Mouse (Mus musculus): ENCODE measurements around the gene 8030411F24Rik.
"Not testable (repeated sequence)": the region's sequence is repeated elsewhere in the genome, so short reads cannot be mapped to it uniquely, and the experiment has no call there.

Gene 8030411F24Rik

GRCm38 (mm10) chr2:148781709-148782108 lies at the start of gene 8030411F24Rik:
8030411F24Rik (plus strand) TSS chr2:148782009.
- in situ Hi-C loops (cut with MboI; ENCODE audit: low pct_unique_long_range_greater_than_20kb in 1 of 2, low sequenced_read_pairs in 2 of 2, unreplicated experiment in 1 of 2), result no loop called here

DNA sequence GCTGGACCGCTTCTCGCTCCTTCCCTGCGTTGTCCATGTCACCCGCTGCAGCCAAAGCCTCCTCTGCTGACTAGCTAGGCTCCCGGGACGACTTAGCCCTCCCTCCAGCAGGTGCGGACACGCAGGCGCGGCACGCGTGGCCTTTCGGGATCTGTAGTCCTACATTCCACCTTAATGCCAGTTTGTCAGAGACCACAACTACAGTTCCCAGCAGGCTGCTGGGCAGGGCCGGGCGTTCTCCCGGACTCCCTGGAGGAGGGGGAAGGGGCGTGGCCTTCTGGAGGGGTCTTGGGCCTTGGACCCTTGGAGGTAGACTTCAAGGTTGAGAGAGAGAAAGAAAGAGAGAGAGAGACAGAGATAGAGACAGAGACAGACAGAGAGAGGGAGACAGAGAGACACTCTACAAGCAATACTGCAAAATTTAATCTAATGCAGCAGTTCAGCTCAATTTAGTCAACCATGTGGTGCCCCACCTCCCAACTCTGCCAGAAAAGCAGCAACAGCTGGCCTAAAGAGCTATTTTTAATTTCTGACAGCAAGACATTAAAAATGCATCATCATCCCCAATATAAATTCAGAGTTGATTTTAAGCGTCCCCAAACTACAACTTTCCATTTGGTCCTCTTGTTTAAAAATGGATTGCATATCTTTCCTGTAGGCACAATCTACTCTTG lies 49.3 kb upstream of the 8030411F24Rik start, which contains the start of gene Napb:
TSS of gene Napb (minus strand) at position 141 of the 674 bp plus-strand sequence.
- in situ Hi-C loops (cut with MboI; ENCODE audit: low pct_unique_long_range_greater_than_20kb in 1 of 2, low sequenced_read_pairs in 2 of 2, unreplicated experiment in 1 of 2), result no loop called here

DNA sequence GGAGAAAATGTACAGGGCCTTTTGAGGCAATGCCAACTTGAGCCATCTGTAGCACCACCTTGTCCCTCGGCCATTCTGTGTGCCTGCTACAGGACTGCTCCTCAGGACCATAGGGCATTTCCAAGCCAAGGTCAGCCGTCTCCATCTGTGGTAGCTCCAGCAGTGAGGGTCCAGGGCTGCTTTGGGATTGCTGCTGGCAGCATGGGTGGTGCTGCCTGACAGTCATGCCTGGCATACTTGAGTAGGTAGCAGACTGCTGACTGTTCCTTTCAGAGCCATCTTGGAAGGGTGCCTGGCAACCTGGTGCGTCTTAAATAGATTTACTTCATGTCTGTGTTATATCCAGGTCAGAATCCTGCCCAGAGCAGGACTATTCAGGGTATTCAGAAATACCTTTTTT lies 38.8 kb upstream of the 8030411F24Rik start:
- in situ Hi-C loops (cut with MboI; ENCODE audit: low pct_unique_long_range_greater_than_20kb in 1 of 2, low sequenced_read_pairs in 2 of 2, unreplicated experiment in 1 of 2), result no loop called here

GRCm38 (mm10) chr2:148743846-148744407 lies 37.9 kb upstream of the 8030411F24Rik start:
- in situ Hi-C loops (cut with MboI; ENCODE audit: low pct_unique_long_range_greater_than_20kb in 1 of 2, low sequenced_read_pairs in 2 of 2, unreplicated experiment in 1 of 2), result no loop called here

GRCm38 (mm10) chr2:148750058-148750457 lies 31.8 kb upstream of the 8030411F24Rik start, which contains the start of gene Cstl1:
Cstl1 (plus strand) TSS chr2:148750358.
- in situ Hi-C loops (cut with MboI; ENCODE audit: low pct_unique_long_range_greater_than_20kb in 1 of 2, low sequenced_read_pairs in 2 of 2, unreplicated experiment in 1 of 2), result loop anchor here (5.0 to 10.0 kb wide), 3 partner anchors 87 to 155 kb away; partner anchors contain the start of gene Cst9 (in 1 of the 2)

GRCm38 (mm10) chr2:148751893-148752813 lies 29.7 kb upstream of the 8030411F24Rik start:
- in situ Hi-C loops (cut with MboI; ENCODE audit: low pct_unique_long_range_greater_than_20kb in 1 of 2, low sequenced_read_pairs in 2 of 2, unreplicated experiment in 1 of 2), result loop anchor here (5.0 to 10.0 kb wide), 3 partner anchors 85 to 153 kb away; partner anchors contain the start of gene Cst9 (in 1 of the 2)

- in situ Hi-C loops (cut with MboI; ENCODE audit: low pct_unique_long_range_greater_than_20kb in 1 of 2, low sequenced_read_pairs in 2 of 2, unreplicated experiment in 1 of 2), result loop anchor here (5.0 to 10.0 kb wide), 3 partner anchors 83 to 150 kb away; partner anchors contain the start of gene Cst9 (in 1 of the 2)
These were observed 27.4 kb upstream of the 8030411F24Rik start for GRCm38 (mm10) chr2:148754310-148754846.

- in situ Hi-C loops (cut with MboI; ENCODE audit: low pct_unique_long_range_greater_than_20kb in 1 of 2, low sequenced_read_pairs in 2 of 2, unreplicated experiment in 1 of 2), result no loop called here
These were observed 18.0 kb upstream of the 8030411F24Rik start for GRCm38 (mm10) chr2:148763648-148764388.

GRCm38 (mm10) chr2:148771397-148771796 lies 10.4 kb upstream of the 8030411F24Rik start, which contains the start of gene Cst11:
Cst11 (minus strand) TSS chr2:148771497.
- in situ Hi-C loops (cut with MboI; ENCODE audit: low pct_unique_long_range_greater_than_20kb in 1 of 2, low sequenced_read_pairs in 2 of 2, unreplicated experiment in 1 of 2), result not testable (repeated sequence)

GRCm38 (mm10) chr2:148789142-148789541 lies 7.3 kb downstream of the 8030411F24Rik start, which contains the start of gene Cst12:
Cst12 (plus strand) TSS chr2:148789361.
- in situ Hi-C loops (cut with MboI; ENCODE audit: low pct_unique_long_range_greater_than_20kb in 1 of 2, low sequenced_read_pairs in 2 of 2, unreplicated experiment in 1 of 2), result no loop called here

- in situ Hi-C loops (cut with MboI; ENCODE audit: low pct_unique_long_range_greater_than_20kb in 1 of 2, low sequenced_read_pairs in 2 of 2, unreplicated experiment in 1 of 2), result no loop called here
These were observed 16.7 kb downstream of the 8030411F24Rik start, which contains the start of gene Cst8 for GRCm38 (mm10) chr2:148798485-148798884. Cst8 (plus strand) TSS chr2:148798785.

DNA sequence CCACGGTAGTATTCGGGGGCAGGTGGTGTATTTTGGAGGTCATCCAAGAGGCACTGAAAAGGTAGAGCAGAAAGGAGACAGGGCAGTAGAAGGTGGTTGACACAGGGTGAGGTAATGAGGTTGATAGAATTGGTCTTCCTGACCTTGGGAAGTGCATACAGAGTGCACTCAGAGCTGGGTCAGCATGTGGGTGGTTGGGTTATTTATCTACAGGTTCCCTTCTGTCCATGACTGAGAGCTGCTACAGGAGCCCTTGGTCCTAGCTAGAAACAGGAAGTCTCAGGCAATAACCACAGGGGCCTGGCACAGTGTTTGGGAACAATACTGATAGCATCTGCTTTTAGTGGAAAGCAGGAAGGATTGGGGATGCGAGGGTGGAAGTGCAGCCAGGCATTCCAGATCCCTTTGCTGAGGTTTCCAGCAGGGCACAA lies 19.7 kb downstream of the 8030411F24Rik start:
- in situ Hi-C loops (cut with MboI; ENCODE audit: low pct_unique_long_range_greater_than_20kb in 1 of 2, low sequenced_read_pairs in 2 of 2, unreplicated experiment in 1 of 2), result no loop called here

DNA sequence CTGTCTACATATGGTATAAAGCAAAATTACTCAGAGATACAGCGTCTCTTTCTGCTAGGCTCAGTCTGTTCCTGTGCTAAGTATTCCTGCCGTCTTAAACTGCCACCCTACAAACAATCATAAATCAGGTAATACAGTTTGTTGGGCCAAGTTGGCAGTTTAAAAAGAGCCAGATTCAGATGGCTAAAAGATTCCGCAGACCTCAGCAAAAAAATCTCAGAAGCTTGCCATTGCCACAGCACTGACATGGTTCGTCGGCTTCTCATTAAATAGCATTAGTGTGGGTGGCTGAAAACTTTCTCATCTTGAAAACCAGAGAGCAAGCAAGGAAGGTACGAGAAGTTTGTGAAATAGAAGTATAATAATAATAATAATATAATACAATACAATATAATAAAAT lies 24.9 kb downstream of the 8030411F24Rik start:
- in situ Hi-C loops (cut with MboI; ENCODE audit: low pct_unique_long_range_greater_than_20kb in 1 of 2, low sequenced_read_pairs in 2 of 2, unreplicated experiment in 1 of 2), result no loop called here

DNA sequence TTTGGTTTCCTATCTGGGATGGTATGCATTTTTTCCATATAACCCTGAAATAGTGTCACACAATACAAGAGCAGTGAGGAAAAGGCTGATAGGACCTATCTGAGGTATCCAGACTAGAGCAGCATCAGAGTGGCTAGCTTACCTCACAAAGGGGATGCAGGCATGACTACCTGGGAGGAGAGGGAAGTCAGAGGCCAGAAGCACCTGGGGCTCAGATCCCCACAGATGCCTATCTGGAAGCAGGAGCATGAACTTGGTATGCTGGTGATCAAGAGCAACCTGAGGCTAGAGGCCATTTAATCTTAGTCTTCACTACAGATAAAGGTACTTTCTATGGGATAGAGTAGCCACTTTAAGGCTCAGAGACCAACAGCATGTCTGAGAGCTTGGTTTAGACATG lies 38.1 kb downstream of the 8030411F24Rik start, which contains the start of gene Cst13:
TSS of gene Cst13 (plus strand) at position 173 of the 400 bp plus-strand sequence.
- in situ Hi-C loops (cut with MboI; ENCODE audit: low pct_unique_long_range_greater_than_20kb in 1 of 2, low sequenced_read_pairs in 2 of 2, unreplicated experiment in 1 of 2), result no loop called here

GRCm38 (mm10) chr2:148825986-148826385 lies 44.2 kb downstream of the 8030411F24Rik start:
- in situ Hi-C loops (cut with MboI; ENCODE audit: low pct_unique_long_range_greater_than_20kb in 1 of 2, low sequenced_read_pairs in 2 of 2, unreplicated experiment in 1 of 2), result no loop called here

DNA sequence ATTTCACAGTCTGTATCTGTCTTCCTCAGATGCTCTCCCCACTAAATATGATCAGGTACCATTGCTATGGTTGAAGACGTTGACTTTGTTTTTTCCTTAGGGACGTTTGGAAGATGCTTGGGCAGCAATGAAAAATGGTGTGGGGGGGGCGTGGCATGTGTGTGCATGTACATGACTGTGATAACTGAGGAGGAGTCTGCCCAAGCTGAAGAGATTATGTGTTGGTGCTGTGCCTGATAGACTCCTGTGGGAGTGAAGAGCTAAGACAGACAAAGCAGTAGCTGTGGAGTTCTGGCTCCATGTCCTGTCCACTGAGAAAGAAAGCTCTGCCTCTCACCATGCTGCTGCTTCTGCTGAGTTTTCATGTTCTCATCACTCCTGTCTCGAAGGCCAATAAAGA lies 53.1 kb downstream of the 8030411F24Rik start, which contains the start of gene Cst9:
TSS of gene Cst9 (plus strand) at position 236 of the 400 bp plus-strand sequence.
- in situ Hi-C loops (cut with MboI; ENCODE audit: low pct_unique_long_range_greater_than_20kb in 1 of 2, low sequenced_read_pairs in 2 of 2, unreplicated experiment in 1 of 2), result loop anchor here in 1 of 2 experiments (5.0 kb wide), 1 partner anchor 83 kb away; the partner anchor contains the start of gene Cstl1

Data from mouse embryonic stem cell (cell line).